Mouse (Mus musculus): ENCODE measurements around the gene Mgll. TPM values are rescaled to one million over a fixed set of nuclear protein-coding genes. Genes with fewer than 3 reads are reported as not detected.

The Mgll gene
- 0.72 TPM for polyA plus RNA-seq (2017; shearing (Covaris generic))

DNA sequence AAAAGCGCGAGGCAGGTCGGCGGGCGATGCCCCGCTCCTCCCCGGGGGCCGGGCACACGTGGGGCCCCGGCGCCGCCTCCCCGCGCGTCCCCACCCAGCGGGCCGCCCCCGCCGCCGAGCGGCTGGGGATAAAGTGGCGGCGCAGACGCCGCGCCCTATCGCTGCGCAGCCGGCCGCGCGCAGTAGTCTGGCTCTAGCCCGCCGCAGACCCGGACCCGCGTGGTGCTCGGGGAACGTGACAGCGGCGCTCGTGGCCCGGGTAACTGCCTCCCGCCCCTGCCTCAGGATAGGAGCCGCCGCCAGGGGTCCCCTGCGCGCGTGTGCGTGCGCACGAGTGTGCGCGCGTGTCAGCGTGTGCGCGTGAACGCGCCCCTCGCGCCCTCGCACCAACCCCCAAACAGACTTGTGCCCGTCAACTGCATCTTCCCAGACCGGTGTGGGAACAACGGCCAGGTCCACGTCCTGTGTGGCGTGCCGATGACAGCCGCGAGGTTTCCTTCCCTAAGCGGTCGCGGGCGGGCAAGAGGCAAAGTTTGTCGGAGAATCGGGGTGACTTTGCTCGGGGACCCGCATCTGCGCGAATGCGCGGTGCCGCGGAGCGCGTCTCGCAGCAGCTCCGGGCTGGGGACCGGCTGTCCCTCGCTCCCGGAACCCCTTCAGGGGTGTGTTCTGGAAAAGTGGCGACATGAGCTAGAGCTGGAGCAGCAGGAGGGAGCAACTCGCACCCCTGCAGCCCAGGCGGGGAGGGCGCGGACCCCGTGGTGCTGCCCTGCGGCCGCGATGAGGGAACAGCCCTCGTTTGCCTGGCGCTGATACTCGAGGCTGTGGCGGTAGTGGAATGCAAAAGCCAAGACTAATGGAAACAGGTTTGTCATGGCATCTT, at the start of gene Mgll:
Gene Mgll (plus strand): TSS at position 100 of the 883 bp plus-strand sequence.

GRCm38 (mm10) chr6:88841781-88842689, 117.8 kb downstream of the Mgll start, which contains the start of gene Abtb1:
Abtb1 (minus strand) TSS chr6:88841984.

GRCm38 (mm10) chr6:88874868-88875508, 150.8 kb downstream of the Mgll start, which contains the start of gene Podxl2:
Podxl2 (minus strand) TSS chr6:88875044.

Other genes with a start within 250 kb of the Mgll start
- gene Sec61a1, start 205.5 kb upstream of the Mgll start, polyA plus RNA-seq (2017; shearing (Covaris generic)), result 258 TPM
- not detected for gene Kbtbd12, start 86.5 kb upstream of the Mgll start, polyA plus RNA-seq (2017; shearing (Covaris generic))
- 80.4 TPM for gene Abtb1, start 117.6 kb downstream of the Mgll start, polyA plus RNA-seq (2017; shearing (Covaris generic))
- gene Podxl2, start 150.6 kb downstream of the Mgll start, polyA plus RNA-seq (2017; shearing (Covaris generic)), result 0.35 TPM
- gene Mcm2, start 174.4 kb downstream of the Mgll start, polyA plus RNA-seq (2017; shearing (Covaris generic)), result 79.9 TPM
- 135 TPM for gene Tpra1, start 177.8 kb downstream of the Mgll start, polyA plus RNA-seq (2017; shearing (Covaris generic))